Mouse (Mus musculus): ENCODE measurements around the gene Sms. TPM values are rescaled to one million over a fixed set of nuclear protein-coding genes. Genes with fewer than 3 reads are reported as not detected.

The Sms gene
- polyA plus RNA-seq, 1 experiment, result 39.1 TPM

GRCm38 (mm10) chrX:157482842-157483241, 9.2 kb downstream of the Sms start:
- H3K27me3 ChIP-seq (ENCODE audit: control insufficient read depth, insufficient read depth, insufficient read length), result no peaks in the 10 kb centered on the region
- no peak overlapping the region for H3K4me3 ChIP-seq (ENCODE audit: insufficient read depth, poor library complexity, severe bottlenecking)
- TF ChIP-seq CTCF (IDR thresholded peaks at IDR 0.05; ENCODE audit: control insufficient read depth, insufficient read depth, insufficient read length) (no peak), MYOG (IDR thresholded peaks at IDR 0.05; ENCODE audit: control insufficient read depth, extremely low read depth, insufficient read length) (no peak), MAX (IDR thresholded peaks at IDR 0.05) (no peak), CEBPB (IDR thresholded peaks at IDR 0.05; ENCODE audit: low read depth) (no peak), USF1 (IDR thresholded peaks at IDR 0.05; ENCODE audit: low read depth) (no peak), MYOD1 (IDR thresholded peaks at IDR 0.05; ENCODE audit: control insufficient read depth, insufficient read length, low read depth) (no peak), FOSL1 (IDR thresholded peaks at IDR 0.05; ENCODE audit: insufficient read depth, low read length, poor library complexity, severe bottlenecking) (no peak)
- no peaks in the 10 kb centered on the region for H3K36me3 ChIP-seq (ENCODE audit: control insufficient read depth, insufficient read depth)
- peaks cover 91% of the 10 kb centered on the region for H3K79me3 ChIP-seq (ENCODE audit: low read depth)
- peaks cover 98% of the 10 kb centered on the region for H3K79me2 ChIP-seq (ENCODE audit: control insufficient read depth, insufficient read depth)
- H3ac ChIP-seq (ENCODE audit: control insufficient read depth, insufficient read length, low read depth), result no peak overlapping the region

- H3K4me3 ChIP-seq (ENCODE audit: insufficient read depth, poor library complexity, severe bottlenecking), result no peak overlapping the region
- H3K36me3 ChIP-seq (ENCODE audit: control insufficient read depth, insufficient read depth), result no peaks in the 10 kb centered on the region
- H3K79me2 ChIP-seq (ENCODE audit: control insufficient read depth, insufficient read depth), result peaks cover 98% of the 10 kb centered on the region
- H3K79me3 ChIP-seq (ENCODE audit: low read depth), result peaks cover 89% of the 10 kb centered on the region
- H3ac ChIP-seq (ENCODE audit: control insufficient read depth, insufficient read length, low read depth), result no peak overlapping the region
- TF ChIP-seq CTCF (IDR thresholded peaks at IDR 0.05; ENCODE audit: control insufficient read depth, insufficient read depth, insufficient read length) (no peak), MAX (IDR thresholded peaks at IDR 0.05) (no peak), CEBPB (IDR thresholded peaks at IDR 0.05; ENCODE audit: low read depth) (no peak), MYOD1 (IDR thresholded peaks at IDR 0.05; ENCODE audit: control insufficient read depth, insufficient read length, low read depth) (no peak), USF1 (IDR thresholded peaks at IDR 0.05; ENCODE audit: low read depth) (no peak)
- no peaks in the 10 kb centered on the region for H3K27me3 ChIP-seq (ENCODE audit: control insufficient read depth, insufficient read depth, insufficient read length)
Observed at GRCm38 (mm10) chrX:157481860-157482259, 10.2 kb downstream of the Sms start.

GRCm38 (mm10) chrX:157477328-157477727, 14.8 kb downstream of the Sms start:
- TF ChIP-seq MAX (IDR thresholded peaks at IDR 0.05) (no peak), CTCF (IDR thresholded peaks at IDR 0.05; ENCODE audit: control insufficient read depth, insufficient read depth, insufficient read length) (no peak), MYOD1 (IDR thresholded peaks at IDR 0.05; ENCODE audit: control insufficient read depth, insufficient read length, low read depth) (no peak), MYOG (IDR thresholded peaks at IDR 0.05; ENCODE audit: control insufficient read depth, extremely low read depth, insufficient read length) (no peak), FOSL1 (IDR thresholded peaks at IDR 0.05; ENCODE audit: insufficient read depth, low read length, poor library complexity, severe bottlenecking) (no peak), CEBPB (IDR thresholded peaks at IDR 0.05; ENCODE audit: low read depth) (no peak), USF1 (IDR thresholded peaks at IDR 0.05; ENCODE audit: low read depth) (no peak)
- H3K27me3 ChIP-seq (ENCODE audit: control insufficient read depth, insufficient read depth, insufficient read length), result no peaks in the 10 kb centered on the region
- H3K79me2 ChIP-seq (ENCODE audit: control insufficient read depth, insufficient read depth), result peaks cover 98% of the 10 kb centered on the region
- no peaks in the 10 kb centered on the region for H3K36me3 ChIP-seq (ENCODE audit: control insufficient read depth, insufficient read depth)
- H3K4me3 ChIP-seq (ENCODE audit: insufficient read depth, poor library complexity, severe bottlenecking), result no peak overlapping the region
- H3K79me3 ChIP-seq (ENCODE audit: low read depth), result peaks cover 80% of the 10 kb centered on the region
- no peak overlapping the region for H3ac ChIP-seq (ENCODE audit: control insufficient read depth, insufficient read length, low read depth)

GRCm38 (mm10) chrX:157476153-157476810, 15.8 kb downstream of the Sms start:
- TF ChIP-seq CEBPB (IDR thresholded peaks at IDR 0.05; ENCODE audit: low read depth) (no peak), USF1 (IDR thresholded peaks at IDR 0.05; ENCODE audit: low read depth) (no peak), MYOG (IDR thresholded peaks at IDR 0.05; ENCODE audit: control insufficient read depth, extremely low read depth, insufficient read length) (no peak), FOSL1 (IDR thresholded peaks at IDR 0.05; ENCODE audit: insufficient read depth, low read length, poor library complexity, severe bottlenecking) (no peak), CTCF (IDR thresholded peaks at IDR 0.05; ENCODE audit: control insufficient read depth, insufficient read depth, insufficient read length) (no peak), MAX (IDR thresholded peaks at IDR 0.05) (no peak), MYOD1 (IDR thresholded peaks at IDR 0.05; ENCODE audit: control insufficient read depth, insufficient read length, low read depth) (no peak)
- Histone ChIP-seq H3ac (ENCODE audit: control insufficient read depth, insufficient read length, low read depth) (no peak overlapping the region), H3K27me3 (ENCODE audit: control insufficient read depth, insufficient read depth, insufficient read length) (no peaks in the 10 kb centered on the region), H3K79me3 (ENCODE audit: low read depth) (peaks cover 80% of the 10 kb centered on the region), H3K36me3 (ENCODE audit: control insufficient read depth, insufficient read depth) (no peaks in the 10 kb centered on the region), H3K79me2 (ENCODE audit: control insufficient read depth, insufficient read depth) (peaks cover 98% of the 10 kb centered on the region), H3K4me3 (ENCODE audit: insufficient read depth, poor library complexity, severe bottlenecking) (no peak overlapping the region)

- Histone ChIP-seq H3ac (ENCODE audit: control insufficient read depth, insufficient read length, low read depth) (no peak overlapping the region), H3K79me3 (ENCODE audit: low read depth) (peaks cover 55% of the 10 kb centered on the region), H3K27me3 (ENCODE audit: control insufficient read depth, insufficient read depth, insufficient read length) (no peaks in the 10 kb centered on the region), H3K4me3 (ENCODE audit: insufficient read depth, poor library complexity, severe bottlenecking) (no peak overlapping the region), H3K79me2 (ENCODE audit: control insufficient read depth, insufficient read depth) (peaks cover 76% of the 10 kb centered on the region), H3K36me3 (ENCODE audit: control insufficient read depth, insufficient read depth) (no peaks in the 10 kb centered on the region)
- TF ChIP-seq CTCF (IDR thresholded peaks at IDR 0.05; ENCODE audit: control insufficient read depth, insufficient read depth, insufficient read length) (no peak), MYOG (IDR thresholded peaks at IDR 0.05; ENCODE audit: control insufficient read depth, extremely low read depth, insufficient read length) (no peak), MAX (IDR thresholded peaks at IDR 0.05) (no peak), CEBPB (IDR thresholded peaks at IDR 0.05; ENCODE audit: low read depth) (no peak), FOSL1 (IDR thresholded peaks at IDR 0.05; ENCODE audit: insufficient read depth, low read length, poor library complexity, severe bottlenecking) (no peak), USF1 (IDR thresholded peaks at IDR 0.05; ENCODE audit: low read depth) (no peak), MYOD1 (IDR thresholded peaks at IDR 0.05; ENCODE audit: control insufficient read depth, insufficient read length, low read depth) (no peak)
Observed at GRCm38 (mm10) chrX:157471711-157472660, 20.1 kb downstream of the Sms start.
